Mouse (Mus musculus) adrenal gland, adult (tissue): Measurements from ENCODE around the gene Olfr1057.
"Not testable (repeated sequence)": the region's sequence is repeated elsewhere in the genome, so short reads cannot be mapped to it uniquely, and the experiment has no call there.

Source experiments
- DNase-seq, 2 experiments: peaks; one replicate each; pipeline ENCODE4 v3.0.0; 2022 to 2023; ENCODE audit warnings: low spot score in 1 of 2; ENCODE audit not compliant: inconsistent age in 2 of 2

Gene Olfr1057

DNA sequence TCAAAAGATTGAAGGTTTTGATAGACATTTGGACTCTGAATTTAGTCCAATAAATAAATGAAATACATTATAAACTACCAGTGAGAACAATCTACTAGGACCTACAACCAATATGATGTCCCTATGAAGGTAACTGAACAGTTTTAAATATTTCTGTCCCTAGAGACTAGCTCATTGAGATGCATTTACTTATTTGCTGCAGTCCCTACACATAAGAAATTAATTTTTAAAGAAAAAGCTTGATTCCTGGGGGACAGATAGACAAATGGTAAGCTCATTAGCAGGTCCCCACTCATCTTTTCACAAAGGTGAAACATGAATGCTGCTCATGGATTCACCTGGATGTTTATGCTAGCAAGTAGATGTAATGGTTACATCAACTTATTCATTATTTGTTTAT lies at the start of gene Olfr1057:
TSS of gene Olfr1057 (minus strand) at position 101 of the 400 bp plus-strand sequence.
- DNase-seq, result no peak

DNA sequence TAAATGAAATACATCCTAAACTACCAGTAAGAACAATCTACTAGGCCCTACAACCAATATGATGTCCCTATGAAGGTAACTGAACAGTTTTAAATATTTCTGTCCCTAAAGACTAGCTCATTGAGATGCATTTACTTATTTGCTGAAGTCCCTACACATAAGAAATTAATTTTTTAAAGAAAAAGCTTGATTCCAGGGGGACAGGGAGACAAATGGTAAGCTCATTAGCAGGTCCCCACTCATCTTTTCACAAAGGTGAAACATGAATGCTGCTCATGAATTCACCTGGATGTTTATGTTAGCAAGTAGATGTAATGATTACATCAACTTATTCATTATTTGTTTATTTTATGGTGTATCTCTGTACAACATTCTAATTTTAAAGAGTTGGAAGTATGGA lies 48.5 kb upstream of the Olfr1057 start, which contains the start of gene Olfr1062:
TSS of gene Olfr1062 (minus strand) at position 101 of the 400 bp plus-strand sequence.
- DNase-seq, result not testable (repeated sequence)

- DNase-seq, result no peak
Observed at GRCm38 (mm10) chr2:86413950-86414349, 35.8 kb upstream of the Olfr1057 start, which contains the start of gene Olfr1061. Gene Olfr1061, minus strand, starts transcription at chr2:86414050.

- no peak for DNase-seq
Observed at GRCm38 (mm10) chr2:86395114-86395513, 16.9 kb upstream of the Olfr1057 start.

GRCm38 (mm10) chr2:86388461-86388860 lies 10.3 kb upstream of the Olfr1057 start, which contains the start of gene Olfr1058:
Gene Olfr1058, minus strand, starts transcription at chr2:86388561.
- not testable (repeated sequence) for DNase-seq

DNA sequence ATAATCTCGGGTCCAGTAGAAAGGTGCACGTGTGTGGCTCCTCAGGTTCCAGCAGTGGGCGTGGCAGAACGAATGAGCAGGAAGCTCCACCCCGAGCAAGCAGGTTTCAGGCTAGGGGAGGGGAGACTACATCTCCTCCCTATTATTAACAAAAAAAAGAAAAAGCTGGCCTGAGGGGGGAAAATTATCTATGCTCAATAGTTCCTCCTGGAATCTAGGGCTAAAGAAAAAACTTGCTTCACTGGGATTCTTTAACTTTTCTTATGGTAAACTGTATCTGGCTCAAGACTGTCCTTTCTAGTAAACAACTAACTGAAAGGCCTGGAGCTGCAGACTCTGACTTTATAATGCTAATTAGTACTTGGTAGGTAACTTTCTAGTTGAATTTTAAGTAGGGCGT lies 11.9 kb downstream of the Olfr1057 start:
- DNase-seq, result not testable (repeated sequence)

GRCm38 (mm10) chr2:86362369-86362768 lies 15.8 kb downstream of the Olfr1057 start, which contains the start of gene Olfr1056:
Gene Olfr1056, minus strand, starts transcription at chr2:86362469.
- no peak for DNase-seq

- not testable (repeated sequence) for DNase-seq
Observed at GRCm38 (mm10) chr2:86351751-86352150, 26.4 kb downstream of the Olfr1057 start.

- DNase-seq, result no peak
Observed at GRCm38 (mm10) chr2:86350184-86350583, 28.0 kb downstream of the Olfr1057 start, which contains the start of gene Olfr1055. Gene Olfr1055, minus strand, starts transcription at chr2:86350284.

GRCm38 (mm10) chr2:86335333-86335732 lies 42.9 kb downstream of the Olfr1057 start, which contains the start of gene Olfr1054:
Gene Olfr1054, minus strand, starts transcription at chr2:86335433.
- no peak for DNase-seq
